Mouse (Mus musculus): ENCODE measurements around the gene Arhgef3. TPM values are rescaled to one million over a fixed set of nuclear protein-coding genes. Genes with fewer than 3 reads are reported as not detected.

Gene Arhgef3
- total and polyA plus RNA-seq, 2 experiments from 2014 or later = 17.9 to 21.4 TPM

GRCm38 (mm10) chr14:27402332-27403250 is 287.9 kb downstream of the Arhgef3 start:
- WGBS = 52% methylated on average over 10 of the region's 10 CpGs
- Histone ChIP-seq H3K4me1 (ENCODE audit: control insufficient read depth, insufficient read depth) (no peaks in the 10 kb centered on the region; the same call in 1 of the 2 replicates), H3K9ac (replicated peaks; ENCODE audit: low read depth, low read length) (no peak overlapping the region), H3K4me3 (ENCODE audit: low read depth, low read length) (no peak overlapping the region), H3K36me3 (replicated peaks; ENCODE audit: control insufficient read depth, insufficient read depth, low read length) (peaks cover 52% of the 10 kb centered on the region), H3K27ac (ENCODE audit: low read depth) (peak overlapping the region; percentile 60), H3K27me3 (ENCODE audit: control insufficient read depth, insufficient read depth, low read length) (no peaks in the 10 kb centered on the region), H3K4me2 (ENCODE audit: low read depth, low read length) (no peak overlapping the region), H3K9me3 (replicated peaks; ENCODE audit: control insufficient read depth, low read length) (no peaks in the 10 kb centered on the region)
- TF ChIP-seq EP300 (IDR thresholded peaks at IDR 0.05; ENCODE audit: low read depth) = no peak
- TF ChIP-seq CTCF (IDR thresholded peaks at IDR 0.05; ENCODE audit: low read depth) = no peak
- no peak for DNase-seq (ENCODE audit: low spot score)
- ATAC-seq (ENCODE audit: insufficient read depth, low read depth) = no peak

- DNase-seq (ENCODE audit: low spot score) = no peak
- no peak overlapping the region; the same call in 1 of the 2 replicates for H3K27ac ChIP-seq (ENCODE audit: low read depth)
- 77% methylated on average over 4 of the region's 4 CpGs for WGBS
These were observed 290.8 kb downstream of the Arhgef3 start for GRCm38 (mm10) chr14:27405452-27405851.

GRCm38 (mm10) chr14:27405947-27406346 is 291.2 kb downstream of the Arhgef3 start:
- WGBS = 97% methylated on average over 2 of the region's 2 CpGs
- no peaks in the 10 kb centered on the region for H3K27me3 ChIP-seq (ENCODE audit: control insufficient read depth, insufficient read depth, low read length)
- DNase-seq (ENCODE audit: low spot score) (no peak), ATAC-seq (ENCODE audit: insufficient read depth, low read depth) (no peak)
- no peaks in the 10 kb centered on the region; the same call in 1 of the 2 replicates for H3K4me1 ChIP-seq (ENCODE audit: control insufficient read depth, insufficient read depth)
- H3K9ac ChIP-seq (replicated peaks; ENCODE audit: low read depth, low read length) = no peak overlapping the region
- H3K9me3 ChIP-seq (replicated peaks; ENCODE audit: control insufficient read depth, low read length) = peaks cover 6% of the 10 kb centered on the region; the same call in 1 of the 2 replicates
- TF ChIP-seq CTCF (IDR thresholded peaks at IDR 0.05; ENCODE audit: low read depth) = no peak
- TF ChIP-seq EP300 (IDR thresholded peaks at IDR 0.05; ENCODE audit: low read depth) = no peak
- H3K4me3 ChIP-seq (ENCODE audit: low read depth, low read length) = no peak overlapping the region
- H3K27ac ChIP-seq (ENCODE audit: low read depth) = no peak overlapping the region
- peaks cover 31% of the 10 kb centered on the region for H3K36me3 ChIP-seq (replicated peaks; ENCODE audit: control insufficient read depth, insufficient read depth, low read length)
- no peak overlapping the region for H3K4me2 ChIP-seq (ENCODE audit: low read depth, low read length)

More at GRCm38 (mm10) chr14:27405452-27405851, 290.8 kb downstream of the Arhgef3 start:
- no peak for TF ChIP-seq EP300 (IDR thresholded peaks at IDR 0.05; ENCODE audit: low read depth)
- no peak for TF ChIP-seq CTCF (IDR thresholded peaks at IDR 0.05; ENCODE audit: low read depth)
- Histone ChIP-seq H3K36me3 (replicated peaks; ENCODE audit: control insufficient read depth, insufficient read depth, low read length) (peaks cover 33% of the 10 kb centered on the region), H3K4me2 (ENCODE audit: low read depth, low read length) (no peak overlapping the region), H3K4me3 (ENCODE audit: low read depth, low read length) (no peak overlapping the region), H3K9me3 (replicated peaks; ENCODE audit: control insufficient read depth, low read length) (peaks cover 6% of the 10 kb centered on the region; the same call in 1 of the 2 replicates), H3K27me3 (ENCODE audit: control insufficient read depth, insufficient read depth, low read length) (no peaks in the 10 kb centered on the region), H3K4me1 (ENCODE audit: control insufficient read depth, insufficient read depth) (no peaks in the 10 kb centered on the region; the same call in 1 of the 2 replicates), H3K9ac (replicated peaks; ENCODE audit: low read depth, low read length) (no peak overlapping the region)
- ATAC-seq (ENCODE audit: insufficient read depth, low read depth) = no peak

GRCm38 (mm10) chr14:27408240-27408639 is 293.5 kb downstream of the Arhgef3 start:
- Histone ChIP-seq H3K4me1 (ENCODE audit: control insufficient read depth, insufficient read depth) (no peaks in the 10 kb centered on the region), H3K36me3 (replicated peaks; ENCODE audit: control insufficient read depth, insufficient read depth, low read length) (peaks cover 15% of the 10 kb centered on the region), H3K27me3 (ENCODE audit: control insufficient read depth, insufficient read depth, low read length) (no peaks in the 10 kb centered on the region), H3K9ac (replicated peaks; ENCODE audit: low read depth, low read length) (no peak overlapping the region), H3K4me3 (ENCODE audit: low read depth, low read length) (no peak overlapping the region), H3K9me3 (replicated peaks; ENCODE audit: control insufficient read depth, low read length) (peaks cover 6% of the 10 kb centered on the region; the same call in 1 of the 2 replicates), H3K4me2 (ENCODE audit: low read depth, low read length) (no peak overlapping the region), H3K27ac (ENCODE audit: low read depth) (no peak overlapping the region)
- no peak for TF ChIP-seq CTCF (IDR thresholded peaks at IDR 0.05; ENCODE audit: low read depth)
- no peak for TF ChIP-seq EP300 (IDR thresholded peaks at IDR 0.05; ENCODE audit: low read depth)
- 79% methylated on average over 3 of the region's 3 CpGs for WGBS
- DNase-seq (ENCODE audit: low spot score) = no peak
- ATAC-seq (ENCODE audit: insufficient read depth, low read depth) = no peak

GRCm38 (mm10) chr14:27409662-27410061 is 295.0 kb downstream of the Arhgef3 start:
- Histone ChIP-seq H3K4me2 (ENCODE audit: low read depth, low read length) (no peak overlapping the region), H3K27ac (ENCODE audit: low read depth) (no peak overlapping the region), H3K9ac (replicated peaks; ENCODE audit: low read depth, low read length) (no peak overlapping the region), H3K27me3 (ENCODE audit: control insufficient read depth, insufficient read depth, low read length) (no peaks in the 10 kb centered on the region), H3K4me3 (ENCODE audit: low read depth, low read length) (no peak overlapping the region), H3K36me3 (replicated peaks; ENCODE audit: control insufficient read depth, insufficient read depth, low read length) (0 out of 2 replicates have a peak, but pooled peaks cover 4% of the 10 kb centered on the region), H3K4me1 (ENCODE audit: control insufficient read depth, insufficient read depth) (no peaks in the 10 kb centered on the region), H3K9me3 (replicated peaks; ENCODE audit: control insufficient read depth, low read length) (peaks cover 6% of the 10 kb centered on the region; the same call in 1 of the 2 replicates)
- DNase-seq (ENCODE audit: low spot score) = no peak
- TF ChIP-seq CTCF (IDR thresholded peaks at IDR 0.05; ENCODE audit: low read depth) = no peak
- ATAC-seq (ENCODE audit: insufficient read depth, low read depth) = no peak
- WGBS = 37% methylated on average over 3 of the region's 3 CpGs
